Mouse (Mus musculus) common myeloid progenitor, adult 5-6 weeks (primary cell): ENCODE results near the gene Rapgef4. TPM values are rescaled to one million over a fixed set of nuclear protein-coding genes. Genes with fewer than 3 reads are reported as not detected.
A peak's percentile ranks its signal among the peaks of the same experiment; 100 is the strongest.

Experiments used
- ATAC-seq: replicated peaks from 2 replicates; pipeline ENCODE4 v1.8.0; 2016; ENCODE audit warnings: low read depth, mild to moderate bottlenecking, moderate TSS enrichment, inconsistent platforms; ENCODE audit not compliant: poor library complexity, severe bottlenecking
- total RNA-seq: library from RNA; stranded (forward); fragments of 200-1000, 187-1606 nt; gene quantifications from 2 replicates; pipeline ENCODE4 v1.2.3, GENCODE M21; 2017

The Rapgef4 gene
- total RNA-seq, 1 experiment from 2014 or later, result 0.64 TPM

DNA sequence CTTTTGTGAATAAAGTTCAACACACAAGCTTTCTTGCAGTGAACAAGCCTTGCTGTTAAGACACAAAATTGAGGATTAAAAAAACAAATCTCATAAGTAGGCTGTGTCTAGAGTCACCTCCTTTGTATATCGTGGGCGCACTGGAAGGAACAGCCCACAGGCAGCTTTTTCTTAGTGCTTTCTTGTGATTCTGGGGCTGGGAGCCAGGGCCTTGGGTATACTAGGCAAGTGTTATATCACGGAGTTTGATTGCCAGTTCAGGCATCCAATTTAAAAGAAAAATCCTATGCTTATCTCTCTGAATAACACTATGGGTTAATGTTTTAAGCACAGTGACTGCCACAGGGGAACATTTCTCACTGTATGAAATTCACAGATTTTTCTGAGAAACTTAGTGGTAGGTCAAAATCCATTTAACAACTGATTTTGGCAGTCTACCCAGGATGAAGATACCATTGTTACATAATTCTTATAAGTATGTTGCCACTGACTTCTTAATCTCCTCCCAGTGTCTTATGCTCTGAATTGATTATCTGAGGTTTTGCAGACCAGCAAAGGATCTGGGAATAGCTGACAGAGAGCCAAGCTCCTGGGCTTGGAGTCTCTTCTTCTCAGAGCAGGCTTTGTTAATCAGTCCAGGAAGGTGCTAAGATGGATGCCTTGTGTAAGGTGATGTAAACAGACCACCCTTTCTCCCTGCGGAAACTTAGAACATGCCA is 225.6 kb downstream of the Rapgef4 start:
- ATAC-seq, result no peak

DNA sequence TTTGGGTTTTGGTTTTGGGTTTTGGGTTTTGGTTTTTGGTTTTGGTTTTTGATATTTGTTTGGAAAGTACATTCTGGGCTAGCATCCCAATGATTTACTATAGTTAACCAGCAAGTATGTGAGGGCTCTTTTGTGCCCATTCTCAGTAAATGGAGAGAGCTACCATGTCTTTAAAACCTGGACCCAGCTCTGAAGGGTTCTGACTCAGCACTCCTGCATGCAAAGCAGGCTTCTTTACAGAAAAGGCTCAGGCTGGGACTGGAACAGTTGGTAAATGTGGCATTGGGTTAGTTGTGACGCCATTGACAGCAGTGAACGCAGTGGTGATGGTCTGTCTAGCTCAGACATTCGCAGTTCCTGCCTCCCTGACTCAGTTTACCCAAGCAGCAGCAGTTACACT is 236.3 kb downstream of the Rapgef4 start:
- ATAC-seq, result no peak

DNA sequence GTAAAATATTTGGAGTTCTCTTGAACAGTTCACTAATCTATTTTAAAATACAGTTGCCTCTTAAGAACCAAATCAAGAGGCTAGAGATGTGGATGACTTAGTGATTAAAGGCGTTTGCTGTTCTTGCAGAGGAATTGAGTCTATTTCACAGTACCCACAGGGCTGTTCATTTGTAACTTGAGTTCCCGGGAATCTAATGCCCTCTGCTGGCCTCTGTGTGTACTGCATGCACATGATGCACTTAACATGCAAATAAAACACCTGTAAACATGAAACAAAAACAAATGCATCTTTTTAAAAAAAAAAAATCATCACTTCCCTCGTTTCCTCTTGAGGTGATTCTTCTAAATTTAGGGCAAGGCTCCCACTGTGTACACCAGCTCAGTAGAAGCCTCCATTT is 238.9 kb downstream of the Rapgef4 start:
- ATAC-seq, result peak; percentile 68; the same call in 1 of the 2 replicates

DNA sequence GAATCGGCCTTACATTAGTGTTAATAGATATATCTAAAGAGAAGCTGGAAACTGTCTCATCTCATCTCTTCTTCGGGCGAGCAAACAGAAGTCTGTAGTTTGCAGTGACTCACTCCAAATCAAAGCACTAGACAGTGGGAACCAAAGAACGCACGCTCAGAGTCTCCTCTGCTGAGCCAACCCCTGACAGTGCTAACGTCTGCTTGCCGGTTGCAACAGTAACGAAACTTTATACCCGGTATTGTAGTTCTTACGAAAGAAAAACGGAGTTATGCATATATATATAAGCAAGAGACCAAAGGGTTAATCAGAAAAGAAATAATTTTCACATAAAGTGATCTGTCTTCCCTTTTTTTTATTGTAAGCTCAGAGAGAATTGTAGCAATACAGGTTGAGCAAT is 240.2 kb downstream of the Rapgef4 start:
- 0 out of 2 replicates have a peak, but pooled peaks have one; percentile 29 for ATAC-seq

DNA sequence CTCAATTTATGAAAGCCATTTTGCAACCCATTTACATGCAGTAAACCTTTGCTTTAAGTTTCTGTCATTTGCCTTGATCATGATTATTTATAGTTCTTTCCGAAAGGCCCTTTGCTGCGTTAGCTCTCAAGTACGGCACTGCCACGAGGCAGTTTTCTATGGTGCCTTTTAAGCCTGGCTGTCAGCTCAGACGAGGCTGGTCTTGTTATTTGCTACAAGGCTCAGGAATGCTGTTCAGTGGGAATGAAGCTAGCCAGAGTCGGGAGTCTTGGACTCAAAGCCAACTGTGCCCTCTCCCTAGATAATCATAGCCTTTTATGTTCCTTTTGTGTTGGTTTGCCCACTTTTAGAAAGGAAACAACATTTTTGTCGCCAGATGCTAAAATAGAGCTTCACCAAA is 240.7 kb downstream of the Rapgef4 start:
- no peak for ATAC-seq

DNA sequence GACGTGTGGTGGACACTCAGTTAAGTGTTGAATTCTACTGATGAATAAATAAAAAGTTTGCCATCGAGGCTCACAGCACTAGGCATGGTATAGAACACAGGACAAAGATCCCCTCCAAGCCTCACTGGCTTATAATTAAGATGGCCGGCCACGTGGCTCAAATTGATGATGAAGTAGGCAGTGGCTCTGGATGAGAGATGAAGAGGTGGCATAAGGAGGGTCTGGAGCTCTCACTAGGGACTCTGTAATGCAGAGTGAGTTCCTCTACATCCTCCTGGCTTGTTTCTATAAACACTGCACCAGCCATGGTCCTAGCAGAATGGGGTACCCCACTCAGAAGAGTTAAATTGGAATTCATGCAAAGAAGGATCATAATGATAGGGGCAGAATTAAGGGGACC is 241.2 kb downstream of the Rapgef4 start:
- ATAC-seq, result no peak

DNA sequence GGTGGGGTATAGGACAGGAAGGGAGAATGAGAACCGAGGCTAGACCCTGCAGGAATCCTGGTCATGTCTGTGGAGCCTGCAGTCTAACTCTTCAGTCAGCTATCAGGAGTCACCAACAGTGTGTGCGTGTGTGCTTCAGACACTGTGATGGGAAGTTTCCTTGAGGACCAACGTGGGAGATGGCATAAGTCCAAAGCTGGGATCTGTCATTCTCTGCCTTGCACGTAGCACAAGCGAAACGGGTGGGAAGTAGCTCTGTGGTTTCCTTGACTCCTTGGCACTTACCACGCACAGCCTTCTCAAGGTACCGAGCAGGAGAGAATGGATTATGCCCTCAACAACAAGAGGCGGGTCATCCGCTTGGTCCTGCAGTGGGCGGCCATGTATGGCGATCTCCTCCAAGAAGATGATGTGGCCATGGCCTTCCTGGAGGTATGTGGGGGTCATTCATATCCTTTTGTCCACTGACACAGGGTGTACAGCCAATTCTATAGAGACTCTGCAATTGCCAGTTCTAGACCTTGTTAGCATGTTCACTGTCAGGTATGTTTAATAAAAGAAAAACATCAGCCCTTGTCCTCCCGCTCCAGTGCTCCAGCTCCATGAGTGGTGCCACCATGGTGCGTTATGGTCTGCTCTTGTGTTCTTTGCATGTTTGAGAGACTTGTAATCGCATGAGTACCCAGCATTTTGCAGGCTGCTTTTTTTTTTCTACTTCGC is 241.9 kb downstream of the Rapgef4 start:
- ATAC-seq, result no peak

DNA sequence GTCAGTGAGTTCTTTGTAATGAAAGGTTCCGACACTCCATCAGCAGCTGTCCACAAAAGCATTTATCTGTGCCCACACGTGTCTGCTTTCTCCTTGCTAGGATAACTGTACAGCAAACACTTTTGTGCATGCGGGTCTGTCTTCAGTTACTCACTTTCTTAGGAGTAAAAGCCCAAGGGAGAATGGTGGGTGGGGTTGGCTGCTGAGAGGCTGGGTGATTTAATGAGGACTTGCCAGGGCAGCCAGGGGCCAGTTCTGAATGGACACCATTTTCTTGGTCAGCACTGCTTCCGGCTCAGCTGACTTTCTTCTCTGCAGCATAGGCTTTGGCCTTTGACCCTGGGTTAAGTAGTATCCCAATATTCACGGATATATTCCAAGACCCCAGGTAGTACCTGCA is 242.4 kb downstream of the Rapgef4 start:
- ATAC-seq, result no peak

DNA sequence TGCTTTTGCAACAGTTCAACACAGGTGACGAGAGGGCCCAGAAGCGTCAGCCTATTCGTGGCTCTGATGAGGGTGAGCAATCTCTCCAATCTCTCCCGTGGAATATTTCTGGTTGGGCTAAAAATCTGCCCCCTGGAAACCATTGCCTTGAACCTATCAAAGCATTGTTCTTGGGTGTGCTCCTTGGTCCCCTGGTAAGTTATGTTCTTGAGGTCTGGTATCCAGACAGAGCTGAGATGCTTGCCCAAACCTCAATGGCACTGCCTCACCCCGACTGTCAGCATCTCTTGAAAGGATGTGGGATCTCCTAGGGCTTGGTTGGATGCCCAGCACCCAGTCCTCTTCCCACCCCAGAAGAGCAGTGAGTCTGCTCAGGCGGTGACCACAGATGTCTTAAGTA is 245.0 kb downstream of the Rapgef4 start:
- no peak for ATAC-seq

DNA sequence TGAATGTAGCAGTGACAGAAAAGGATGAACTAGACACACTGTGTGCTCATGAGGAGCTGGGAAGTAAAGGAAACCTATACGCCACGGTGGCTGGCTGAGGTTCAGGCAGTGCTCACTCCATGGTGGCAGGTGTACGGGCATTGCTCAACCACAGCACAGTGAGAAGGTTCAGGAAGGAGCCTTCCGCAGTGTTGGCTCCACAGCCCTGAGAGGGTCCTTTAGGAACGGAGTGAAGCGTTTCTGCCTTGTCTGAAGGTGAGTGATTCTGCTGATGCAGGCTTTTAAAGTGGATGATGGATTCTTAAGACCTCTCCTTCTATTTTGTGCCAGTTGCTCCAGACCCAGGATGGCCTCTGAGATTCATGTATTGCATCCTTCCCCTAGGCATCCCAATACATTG is 246.4 kb downstream of the Rapgef4 start:
- ATAC-seq, result no peak

DNA sequence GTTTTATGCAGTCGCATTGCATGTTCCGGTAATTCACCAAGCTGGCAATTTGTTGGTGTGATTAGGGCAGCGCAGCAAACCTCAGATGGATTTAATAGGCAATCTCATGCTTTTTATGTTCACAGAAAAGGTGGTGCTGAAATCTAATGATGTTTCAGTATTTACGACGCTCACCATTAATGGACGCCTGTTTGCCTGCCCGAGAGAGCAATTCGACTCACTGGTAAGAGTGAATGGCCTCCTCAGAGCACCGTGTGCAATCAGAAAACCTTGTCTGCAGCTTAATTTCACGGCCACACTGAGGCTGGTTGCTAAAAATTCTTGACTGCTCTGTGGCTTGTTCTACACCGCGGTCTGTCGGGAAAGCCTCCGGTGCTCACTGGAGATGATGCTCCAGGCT is 247.8 kb downstream of the Rapgef4 start:
- ATAC-seq, result no peak

DNA sequence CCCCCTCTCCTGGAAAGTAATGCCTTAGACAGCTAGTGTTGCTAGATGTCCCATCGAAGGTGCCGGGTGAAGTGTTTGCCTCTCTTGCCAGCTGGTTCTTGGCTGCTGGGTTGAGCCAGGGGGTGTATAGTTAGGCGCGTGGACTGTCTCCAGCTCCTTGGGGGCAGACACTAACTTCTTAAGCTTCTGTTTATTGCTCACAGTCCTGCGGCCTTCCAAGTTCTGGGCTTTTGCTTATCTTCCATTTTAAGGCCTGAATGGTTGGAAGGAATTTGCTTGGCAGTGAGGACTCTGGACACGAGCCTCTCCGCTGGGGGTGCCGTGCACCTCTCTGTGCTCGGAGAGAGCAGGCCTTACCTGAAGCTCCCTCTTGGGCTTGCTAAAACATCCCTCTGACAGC is 249.5 kb downstream of the Rapgef4 start:
- ATAC-seq, result no peak

DNA sequence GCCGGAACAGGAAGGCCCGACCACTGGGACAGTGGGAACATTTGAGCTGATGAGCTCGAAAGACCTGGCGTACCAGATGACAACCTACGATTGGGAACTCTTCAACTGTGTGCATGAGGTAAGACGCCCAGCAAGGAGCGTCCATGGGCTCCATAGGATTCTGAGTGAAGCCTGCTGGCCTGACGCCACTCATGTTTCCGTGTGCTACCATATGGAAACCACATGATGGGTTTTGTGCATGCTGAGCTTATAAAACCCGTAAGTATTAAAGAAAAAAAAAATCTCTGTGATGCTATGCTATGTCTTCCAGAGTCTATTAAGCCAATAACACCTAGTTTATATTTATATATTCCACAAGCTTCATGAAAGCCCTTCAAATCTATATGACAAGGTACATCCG is 253.0 kb downstream of the Rapgef4 start:
- no peak for ATAC-seq

DNA sequence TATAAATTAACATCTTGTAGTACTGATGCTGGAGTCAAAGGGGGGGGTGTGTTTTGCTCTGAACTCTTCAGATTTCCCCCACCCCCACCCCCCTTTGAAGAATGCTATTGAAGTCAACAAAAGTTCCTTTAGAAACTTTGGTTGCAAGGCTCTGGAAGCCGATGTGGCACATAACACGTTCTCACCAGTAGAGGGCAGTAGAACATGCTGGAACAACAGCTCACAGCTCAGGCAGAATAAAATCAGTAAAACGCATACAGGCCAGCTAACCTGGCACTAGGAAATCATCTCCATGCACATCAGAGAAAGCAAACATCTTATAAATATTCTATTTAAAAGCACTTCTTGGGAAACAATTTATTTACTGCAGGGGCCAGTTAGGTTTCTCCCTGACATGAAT is 253.9 kb downstream of the Rapgef4 start:
- ATAC-seq, result peak; percentile 79; the same call in 1 of the 2 replicates

DNA sequence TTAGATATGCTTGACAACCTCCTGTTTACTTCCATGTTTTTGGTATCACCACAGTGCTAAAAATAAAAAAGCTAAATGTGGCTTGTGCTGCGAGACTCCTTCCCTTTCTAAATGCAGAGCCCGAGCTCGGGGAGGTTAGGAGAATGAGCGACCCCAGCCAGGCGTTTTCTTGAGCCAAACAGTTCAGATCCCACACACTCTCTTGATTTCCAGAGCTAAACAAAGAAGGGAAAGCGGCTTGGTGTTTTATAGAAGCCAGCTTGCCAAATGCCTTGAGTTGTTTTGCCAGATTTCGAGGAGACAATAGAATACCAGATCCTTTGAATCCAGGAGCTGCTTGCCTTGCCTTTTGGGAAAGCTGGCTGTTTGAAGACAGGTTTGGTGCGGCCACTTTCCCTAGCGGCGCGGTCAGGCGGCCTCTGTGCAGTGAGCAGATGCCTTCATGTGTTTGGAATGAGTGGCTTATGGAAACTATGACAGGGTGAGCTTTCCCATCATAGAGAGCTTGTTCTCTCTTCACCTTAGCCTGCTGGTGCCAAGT is 254.4 kb downstream of the Rapgef4 start:
- ATAC-seq, result no peak

DNA sequence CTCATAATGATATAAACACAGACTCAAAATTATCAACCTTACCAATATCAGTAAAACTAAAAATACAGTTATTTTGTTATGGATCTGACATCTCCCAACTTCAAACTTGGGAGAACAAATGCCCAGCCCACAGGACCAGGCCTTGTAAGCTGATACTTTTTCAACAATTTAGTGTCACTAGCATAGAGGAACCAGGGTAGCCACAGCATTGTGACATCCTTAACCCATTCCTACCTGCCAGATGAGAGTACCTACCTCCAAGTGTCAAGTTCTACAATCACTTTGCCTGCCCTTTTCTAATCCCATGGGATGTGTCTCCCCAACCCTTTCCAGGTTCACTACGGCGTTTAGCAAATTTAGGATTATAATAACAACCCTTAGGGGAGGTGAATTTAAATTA is 257.4 kb downstream of the Rapgef4 start:
- no peak for ATAC-seq

DNA sequence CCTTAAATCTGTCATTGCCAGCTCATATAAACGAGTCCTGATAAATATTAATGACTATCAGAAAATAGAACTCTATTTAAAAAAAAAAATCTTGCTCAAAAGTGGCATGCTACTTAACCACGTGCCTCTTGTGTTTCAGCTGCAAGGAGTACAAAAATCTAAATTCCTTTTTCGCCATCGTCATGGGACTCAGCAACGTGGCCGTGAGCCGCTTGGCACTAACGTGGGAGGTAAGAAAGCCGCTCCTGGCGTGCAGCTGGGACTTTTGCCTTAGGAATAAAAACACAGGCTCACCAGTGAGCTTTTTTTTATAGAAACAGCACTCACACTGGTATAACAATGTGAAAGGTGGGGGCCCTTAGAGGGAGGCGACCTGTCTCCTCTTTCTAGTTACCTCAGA is 257.9 kb downstream of the Rapgef4 start:
- ATAC-seq, result no peak

DNA sequence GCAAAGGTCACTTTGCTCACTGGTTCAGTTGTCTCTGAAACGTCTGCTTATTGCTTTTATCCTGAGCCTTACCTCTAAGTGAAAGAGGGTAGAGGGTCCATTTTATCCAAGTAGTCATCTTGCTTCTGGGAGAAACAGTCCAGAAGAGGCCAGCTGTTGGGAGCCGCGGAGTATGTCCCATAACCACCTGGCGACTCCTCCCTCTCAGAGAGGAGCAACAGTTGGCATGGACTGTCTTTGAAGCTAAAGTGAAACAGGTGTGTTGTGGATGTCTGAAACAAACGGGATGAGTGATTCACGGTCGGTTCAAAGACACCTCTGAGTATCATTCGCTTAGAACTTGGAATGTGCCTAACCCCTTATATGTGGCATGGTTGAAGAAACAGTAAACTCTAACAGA is 258.4 kb downstream of the Rapgef4 start:
- no peak for ATAC-seq

DNA sequence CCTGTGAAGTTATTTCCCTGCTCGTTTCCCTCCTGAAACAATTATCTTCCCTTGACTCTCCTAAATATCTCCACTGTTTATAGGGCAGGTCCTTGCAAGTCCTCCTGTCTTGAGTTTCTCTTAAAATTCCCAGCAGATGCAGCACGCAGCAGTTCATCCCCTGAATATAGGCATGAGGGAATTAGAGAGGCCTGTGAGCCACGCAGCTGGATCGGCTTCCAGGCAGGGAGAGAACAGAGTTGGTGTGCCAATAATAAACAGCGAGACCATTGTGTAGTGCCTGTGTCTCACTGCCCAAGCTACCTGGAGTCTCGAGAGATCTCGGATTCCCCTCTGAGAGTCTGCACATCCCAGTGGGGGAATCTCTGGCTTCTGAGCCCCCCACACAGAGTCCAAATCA is 259.0 kb downstream of the Rapgef4 start:
- ATAC-seq, result no peak

DNA sequence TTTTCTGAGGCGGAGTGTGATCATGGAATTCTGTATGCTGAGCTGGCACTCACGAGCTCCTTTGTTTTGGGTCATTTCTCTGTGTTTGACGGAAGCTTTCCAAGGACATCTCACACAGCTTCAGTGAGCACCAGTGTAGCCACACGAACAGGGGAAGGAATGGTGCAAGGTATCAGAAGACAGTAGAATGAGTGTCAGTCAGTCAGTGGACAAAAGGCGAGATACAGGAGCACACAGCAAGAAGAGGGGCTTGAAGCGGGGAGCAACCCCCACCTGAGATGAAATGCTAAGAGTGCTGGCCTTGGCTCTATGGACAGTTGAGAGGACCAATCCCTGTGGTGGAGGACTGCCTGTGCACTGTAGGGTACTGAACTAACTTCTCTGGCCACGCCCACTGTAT is 259.7 kb downstream of the Rapgef4 start:
- no peak for ATAC-seq

DNA sequence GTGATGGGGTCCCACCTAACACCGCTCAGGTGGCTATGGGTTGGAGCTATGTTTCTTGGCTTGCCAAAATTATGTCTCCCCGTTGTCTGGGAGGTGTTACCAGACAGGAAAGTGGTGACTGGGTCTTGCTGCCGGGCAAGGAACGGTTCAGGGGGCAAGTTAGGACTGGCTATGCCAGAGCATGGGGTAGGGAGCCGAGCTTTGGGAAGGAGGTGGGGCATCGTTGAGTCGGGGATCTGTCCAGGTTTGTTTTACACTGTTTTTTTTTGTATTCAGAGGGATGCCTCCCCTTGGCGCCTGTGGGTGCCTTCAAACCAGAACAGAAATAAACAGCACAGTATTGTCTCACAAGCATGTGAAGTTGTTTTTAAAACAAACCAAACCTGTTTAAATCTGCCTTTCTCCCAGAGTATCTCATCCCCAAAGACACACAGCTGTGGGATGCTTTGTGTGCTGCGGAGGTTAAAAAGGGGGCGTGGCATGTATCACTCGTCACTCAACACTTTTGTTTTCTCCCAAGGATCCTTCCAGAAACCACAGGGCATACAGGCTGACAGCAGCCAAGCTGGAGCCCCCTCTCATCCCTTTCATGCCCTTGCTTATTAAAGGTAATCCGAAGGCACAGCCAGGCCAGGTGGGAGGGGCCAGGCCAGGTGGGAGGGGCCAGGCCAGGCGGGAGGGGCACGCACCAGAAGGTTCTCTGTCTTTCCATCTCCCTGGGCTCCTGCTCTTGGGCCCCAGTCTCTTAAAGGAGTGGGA is 260.9 kb downstream of the Rapgef4 start:
- no peak for ATAC-seq
